Mouse (Mus musculus): ENCODE measurements around the gene Igflr1.

Gene Igflr1

DNA sequence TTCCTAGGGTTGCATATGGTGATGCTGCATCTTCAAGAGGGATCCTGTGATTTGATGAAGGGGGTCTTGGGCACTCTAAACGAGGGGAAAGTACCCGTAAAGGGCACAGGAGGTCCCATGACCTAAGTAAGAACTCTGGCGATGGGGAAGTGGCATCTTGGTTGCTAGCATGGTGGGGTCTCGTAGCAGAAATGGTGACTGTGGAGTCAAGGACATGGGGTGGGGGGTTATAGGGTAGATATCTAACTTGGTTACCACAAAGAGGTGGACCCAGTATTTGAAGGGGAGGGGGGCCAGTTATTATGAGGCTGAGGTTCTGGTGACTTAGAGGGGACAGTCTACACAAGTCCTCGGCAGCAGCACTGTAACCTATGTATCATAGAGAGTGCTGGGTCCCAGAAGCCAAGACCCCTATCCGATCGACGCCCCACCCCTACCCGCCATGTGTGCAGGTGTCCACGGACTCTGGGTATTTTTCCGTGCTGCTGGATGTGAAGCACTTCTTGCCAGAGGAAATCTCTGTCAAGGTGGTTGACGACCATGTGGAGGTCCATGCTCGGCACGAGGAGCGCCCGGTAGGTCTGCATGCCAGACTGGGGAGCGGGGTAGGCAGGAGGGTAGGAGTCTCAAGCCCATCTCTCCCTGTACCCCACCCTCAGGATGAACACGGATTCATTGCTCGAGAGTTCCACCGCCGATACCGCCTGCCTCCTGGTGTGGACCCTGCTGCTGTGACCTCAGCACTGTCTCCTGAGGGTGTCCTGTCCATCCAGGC lies 11.2 kb upstream of the Igflr1 start:
- peak in 1 of 2 experiments; percentile 21 for DNase-seq

DNA sequence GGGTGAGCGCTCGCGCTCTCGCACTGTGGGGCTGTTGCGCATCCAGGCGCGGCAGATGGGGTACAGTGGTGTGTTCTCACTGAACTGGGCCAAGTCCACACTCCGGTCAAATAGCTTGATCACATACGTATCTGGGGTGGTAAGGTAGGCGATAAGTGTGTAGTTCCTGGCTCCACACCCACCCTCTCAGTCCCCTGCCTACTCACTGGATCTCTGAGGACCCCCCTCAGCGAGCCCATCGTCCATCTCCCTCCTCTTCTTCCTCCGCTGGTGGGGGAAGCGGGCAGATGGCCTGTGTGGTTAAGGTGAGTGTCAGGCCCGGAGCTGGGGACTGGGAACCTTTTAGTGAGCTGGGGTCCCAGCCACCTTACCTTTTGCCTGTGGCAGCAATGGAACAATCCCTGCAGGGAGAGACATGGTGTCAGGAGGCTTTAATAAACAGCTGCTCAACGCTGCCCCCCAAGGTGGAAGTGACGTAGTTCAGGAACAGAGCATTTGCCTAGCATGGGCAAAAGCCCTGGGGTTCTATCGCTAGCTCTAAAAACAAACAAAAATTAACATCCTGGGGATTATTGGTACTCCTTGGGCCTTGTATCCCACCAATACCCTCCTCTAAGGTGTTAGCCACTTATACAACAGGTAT lies 8.2 kb upstream of the Igflr1 start:
- no peak for DNase-seq

DNA sequence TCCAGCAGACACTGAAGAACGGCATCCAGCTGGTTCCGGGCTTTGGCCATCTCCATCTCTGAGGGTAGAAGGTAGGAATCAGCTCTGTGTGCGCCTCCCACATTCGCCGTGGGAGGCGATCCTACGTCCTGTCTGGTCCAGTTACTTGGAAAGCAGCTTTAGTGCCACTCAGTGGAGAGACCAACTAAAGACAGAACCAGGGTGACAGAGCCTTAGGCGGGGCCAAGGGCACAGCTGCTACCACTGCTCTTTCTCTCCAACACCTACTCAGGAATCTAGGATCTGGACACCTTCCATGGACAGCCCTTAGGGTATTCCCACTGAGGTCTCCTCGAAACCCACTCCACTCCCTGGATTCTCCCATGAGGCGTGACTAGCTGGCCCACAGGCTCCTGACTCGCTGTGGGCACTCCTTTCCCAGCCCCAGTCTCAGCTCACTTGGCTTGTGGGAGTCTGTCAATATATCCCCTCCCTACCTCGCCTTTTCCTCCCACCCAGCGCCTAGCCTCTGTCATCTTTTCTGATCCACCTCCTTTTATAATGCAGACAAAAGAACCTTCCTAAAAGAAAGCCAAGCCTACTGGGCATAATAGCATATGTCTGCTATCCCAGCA lies 7.2 kb upstream of the Igflr1 start:
- DNase-seq = no peak

DNA sequence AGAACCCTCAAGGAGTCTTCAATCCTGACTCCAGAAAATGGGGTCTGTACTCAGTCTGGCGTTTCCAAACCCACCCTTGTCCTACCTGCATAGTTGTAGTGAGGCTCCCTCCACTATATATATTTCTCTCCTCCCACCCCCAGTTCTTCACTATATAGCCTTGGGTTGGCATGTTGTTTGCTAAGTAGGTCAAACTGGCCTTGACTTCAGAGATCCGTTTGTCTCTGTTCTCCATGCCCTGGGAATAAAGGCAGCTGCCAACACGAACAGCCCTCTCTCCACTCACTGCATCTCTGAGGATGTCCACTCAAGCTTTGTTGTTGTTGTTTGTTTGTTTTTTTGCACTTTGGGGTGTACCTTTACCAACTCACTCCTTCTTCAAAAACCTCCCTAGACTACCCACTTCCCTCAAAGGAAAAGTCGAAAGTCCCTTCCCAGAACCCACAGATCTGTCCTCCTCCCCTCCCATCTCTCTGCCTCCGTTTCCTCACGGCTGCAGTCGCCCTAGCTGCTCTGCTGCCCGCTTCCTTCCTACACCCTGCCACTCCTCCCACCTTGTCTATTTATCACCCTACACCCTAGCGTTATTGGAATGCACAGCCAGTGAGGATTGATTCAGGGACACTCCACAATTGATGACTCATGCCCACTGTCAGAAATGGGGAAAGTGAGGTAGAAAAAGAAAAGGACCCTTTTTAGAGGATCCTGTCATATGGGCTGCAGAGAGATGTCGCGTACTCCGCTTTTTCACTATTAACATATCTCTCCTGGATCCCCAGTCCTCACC lies 6.4 kb upstream of the Igflr1 start:
- no peak for DNase-seq

DNA sequence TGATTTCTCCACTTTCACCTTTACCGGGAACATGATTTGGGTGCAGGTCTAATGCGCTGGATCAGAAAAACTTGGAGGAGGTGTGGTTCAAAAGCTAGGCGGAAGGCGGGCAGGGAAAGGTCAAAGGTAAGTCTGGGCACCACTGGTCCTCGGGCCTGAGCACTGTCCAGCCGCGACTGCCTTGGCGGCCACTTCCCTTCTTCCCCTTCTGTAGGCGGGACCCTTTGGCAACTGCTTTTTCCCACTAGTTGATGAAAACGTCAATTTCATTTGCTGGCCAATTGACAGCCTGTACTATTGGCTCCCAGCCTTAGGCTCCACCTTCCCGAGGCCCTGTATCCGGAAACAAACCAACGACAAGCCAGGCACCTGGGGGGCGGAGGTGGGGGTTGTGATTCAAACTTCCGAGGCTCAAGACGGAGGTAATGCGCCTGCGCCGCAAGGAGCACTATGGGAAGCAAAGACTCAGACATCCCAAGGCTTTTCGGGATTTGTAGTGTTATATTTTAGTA lies 5.7 kb upstream of the Igflr1 start, which contains the start of gene Lin37:
Gene Lin37, minus strand, starts transcription at position 396 of the 512 bp plus-strand sequence.
- peak; percentile 91 to 96 for DNase-seq

DNA sequence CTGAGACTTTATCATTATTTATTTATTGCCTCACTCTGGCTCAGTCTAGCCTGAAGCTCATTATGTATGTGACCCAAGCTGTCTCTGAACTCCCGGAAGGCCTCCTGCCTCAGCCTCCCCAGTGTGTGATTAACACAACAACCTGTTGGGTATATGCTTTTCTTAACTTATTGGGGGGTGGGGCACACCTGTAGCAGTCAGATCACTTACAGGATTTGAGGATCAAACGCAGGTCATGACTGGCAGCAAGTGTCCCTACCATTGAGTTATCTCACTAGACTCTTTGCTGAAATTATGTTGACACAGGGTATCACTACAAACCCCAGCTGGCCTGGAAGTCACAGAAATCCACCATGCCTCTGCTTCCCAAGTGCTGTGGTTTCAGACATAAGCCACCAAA lies 4.9 kb upstream of the Igflr1 start:
- DNase-seq = no peak

DNA sequence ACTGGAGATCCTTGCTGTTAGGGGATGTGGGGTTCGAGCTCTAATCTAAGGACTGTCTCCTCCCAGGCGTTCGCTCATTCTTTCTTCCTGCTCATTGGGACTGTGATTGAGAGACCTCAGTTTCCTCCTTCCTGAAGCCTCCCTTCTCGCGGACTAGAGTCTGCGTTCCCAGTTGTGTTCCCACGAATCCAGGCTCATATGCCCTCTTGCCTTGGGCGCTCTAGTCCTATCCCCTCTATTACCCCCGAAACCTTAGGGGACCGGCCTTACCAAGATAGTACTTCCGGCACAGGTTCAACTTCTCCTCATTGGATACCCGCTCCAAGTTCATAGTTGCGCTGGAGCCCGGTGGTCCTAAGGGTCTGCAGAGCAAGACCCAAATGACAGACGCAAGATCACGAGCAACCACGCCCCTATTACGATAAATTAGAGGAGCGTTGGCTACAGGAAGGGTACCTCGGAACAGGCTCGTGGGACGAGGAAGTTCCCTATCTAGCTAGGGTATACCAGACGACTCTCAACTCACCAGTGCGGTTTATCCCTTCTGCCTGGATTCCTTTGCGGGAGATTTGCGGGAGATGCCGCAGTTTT lies 2.6 kb upstream of the Igflr1 start:
- DNase-seq = no peak

DNA sequence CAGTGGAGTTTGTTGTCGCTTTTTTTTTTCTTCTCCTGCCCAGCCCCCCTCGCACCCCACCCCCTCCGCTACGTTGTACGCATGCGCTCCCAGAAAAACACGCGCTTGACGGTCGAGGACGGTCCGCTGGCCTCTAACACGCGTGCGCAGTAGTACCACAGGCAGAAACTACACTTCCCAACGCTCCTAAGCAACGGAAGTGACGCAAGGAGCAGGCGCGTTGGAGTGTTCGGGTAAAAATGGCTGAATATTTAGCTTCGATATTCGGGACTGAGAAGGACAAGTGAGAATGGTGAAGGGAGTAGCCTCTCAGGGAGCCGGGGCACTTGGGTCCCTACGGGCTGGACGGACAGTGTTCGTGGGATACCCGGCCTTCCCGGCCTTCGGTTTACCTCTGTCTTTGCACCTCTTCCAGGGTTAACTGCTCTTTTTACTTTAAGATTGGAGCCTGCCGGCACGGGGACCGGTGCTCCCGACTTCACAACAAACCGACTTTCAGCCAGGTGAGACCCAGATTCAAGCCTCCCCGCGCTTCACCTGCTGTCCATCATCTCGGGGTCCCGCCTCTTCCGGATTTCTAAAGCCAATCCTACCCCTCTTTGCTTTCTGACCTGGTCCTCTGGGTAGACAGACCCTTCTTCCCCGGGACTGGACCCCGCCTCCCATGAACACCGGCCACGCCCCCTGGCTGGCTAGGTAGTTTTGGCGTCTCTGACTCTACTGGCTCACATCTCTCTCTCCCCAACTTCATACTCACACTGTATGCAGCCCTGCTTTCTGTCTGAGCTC lies 1.9 kb upstream of the Igflr1 start, which contains the start of the genes U2af1l4, Gm49396 and Psenen:
Gene U2af1l4, plus strand, starts transcription at position 185 of the 789 bp plus-strand sequence.
Gene Gm49396, plus strand, starts transcription at position 228 of the 789 bp plus-strand sequence.
Gene Psenen, minus strand, starts transcription at position 511 of the 789 bp plus-strand sequence.
- DNase-seq = peak; percentile 93 to 95

DNA sequence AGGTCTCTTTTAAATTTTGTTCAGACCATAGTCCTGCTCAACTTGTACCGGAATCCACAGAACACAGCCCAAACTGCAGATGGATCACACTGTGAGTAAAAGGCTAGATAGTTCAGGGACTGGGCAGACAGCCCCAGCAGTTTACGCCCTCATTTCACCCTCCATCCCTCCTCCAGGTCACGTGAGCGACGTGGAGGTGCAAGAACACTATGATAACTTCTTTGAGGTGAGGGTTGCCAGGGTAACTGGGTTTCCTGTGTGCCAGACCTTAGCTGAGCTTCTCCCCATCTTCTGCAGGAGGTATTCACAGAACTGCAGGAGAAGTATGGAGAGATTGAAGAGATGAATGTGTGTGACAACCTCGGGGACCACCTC lies 1.3 kb upstream of the Igflr1 start:
- DNase-seq = peak; percentile 57 to 70

DNA sequence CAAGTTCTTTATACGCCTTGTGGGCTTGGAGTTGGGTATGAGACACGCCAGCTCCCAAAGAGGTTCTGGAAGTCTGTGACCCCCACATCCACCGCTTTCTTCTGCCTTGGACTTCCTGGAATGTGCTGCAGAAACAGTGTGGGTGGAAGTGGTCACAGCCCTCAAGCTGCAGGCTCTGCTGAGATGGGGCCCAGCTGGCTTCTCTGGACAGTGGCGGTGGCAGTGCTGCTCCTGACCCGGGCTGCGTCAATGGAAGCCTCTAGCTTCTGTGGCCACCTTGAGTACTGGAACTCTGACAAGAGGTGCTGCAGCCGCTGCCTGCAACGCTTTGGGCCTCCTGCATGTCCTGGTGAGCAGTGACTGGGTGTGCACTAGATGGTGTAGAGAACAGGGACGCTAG lies 806 bp downstream of the Igflr1 start:
- no peak for DNase-seq

DNA sequence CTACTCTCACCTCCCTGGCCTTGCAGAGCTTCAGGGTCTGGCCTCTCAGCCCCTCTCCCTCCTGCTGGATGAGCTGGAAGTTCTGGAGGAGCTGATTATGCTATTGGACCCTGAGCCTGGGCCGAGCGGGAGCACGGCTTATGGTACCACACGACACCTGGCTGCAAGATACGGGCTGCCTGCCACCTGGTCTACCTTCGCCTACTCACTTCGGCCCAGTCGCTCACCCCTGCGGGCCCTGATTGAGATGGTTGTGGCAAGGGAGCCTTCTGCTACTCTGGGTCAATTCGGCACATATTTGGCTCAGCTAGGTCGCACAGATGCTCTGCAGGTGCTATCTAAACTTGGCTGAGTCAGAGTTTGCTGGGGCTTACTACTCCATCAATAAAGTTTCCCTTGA lies 2.3 kb downstream of the Igflr1 start:
- DNase-seq = no peak

DNA sequence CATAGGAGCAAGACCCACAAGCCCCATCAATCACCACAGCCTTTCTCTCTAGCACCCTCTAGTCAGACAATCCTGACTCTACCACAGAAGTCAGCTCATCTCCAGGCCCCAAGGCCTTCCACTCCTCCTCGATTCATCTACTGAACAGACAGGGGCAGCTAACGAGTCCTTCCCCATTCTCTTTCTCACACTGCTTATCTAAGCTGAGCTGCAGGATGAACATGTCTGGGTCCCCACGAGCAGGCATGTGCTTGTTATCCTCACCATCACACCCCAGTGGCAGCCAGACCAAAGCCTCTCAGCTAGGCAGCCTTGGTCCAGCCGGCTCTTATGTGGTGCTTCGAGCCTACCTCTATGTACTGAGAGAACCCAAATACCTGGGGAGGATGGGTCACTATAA lies 7.2 kb downstream of the Igflr1 start:
- DNase-seq = no peak

DNA sequence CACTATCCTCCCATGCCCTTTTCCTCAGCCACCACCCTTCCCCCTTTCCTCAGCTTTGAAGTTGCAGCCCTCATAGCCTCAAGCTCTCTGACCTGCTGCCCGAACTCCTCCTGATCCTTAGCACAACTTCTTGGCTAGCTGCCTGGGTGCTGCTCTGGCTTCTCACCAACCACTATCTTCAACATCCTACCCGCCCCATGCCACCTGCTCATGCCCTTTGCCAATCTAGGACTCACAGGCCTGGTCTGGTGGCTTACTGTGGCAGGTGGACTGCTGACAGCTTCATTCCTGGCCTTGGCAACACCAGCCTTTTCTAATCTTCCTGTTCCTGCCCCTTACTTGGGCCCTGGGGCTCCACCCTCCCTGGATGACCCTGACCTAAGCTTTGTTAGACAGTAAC lies 7.7 kb downstream of the Igflr1 start:
- no peak for DNase-seq

DNA sequence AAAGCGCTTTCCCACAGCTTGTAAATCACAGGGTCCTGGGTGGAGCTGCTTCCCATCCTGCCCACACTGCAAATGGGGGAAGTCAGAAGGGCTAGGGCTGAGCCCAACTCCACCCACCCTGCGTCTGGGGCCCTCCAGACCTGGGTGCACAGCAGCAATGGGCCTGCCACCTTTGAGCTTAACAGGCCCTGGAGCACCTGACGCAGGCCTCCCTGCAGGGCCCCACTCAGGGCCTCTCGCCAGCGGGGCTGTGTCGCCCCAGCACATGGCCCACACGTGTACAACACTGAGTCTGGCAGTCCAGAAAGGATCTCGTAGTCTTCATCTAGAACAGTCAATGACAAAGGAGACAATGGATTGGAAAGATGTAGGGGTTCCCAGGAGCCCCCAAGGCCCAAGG lies 14.7 kb downstream of the Igflr1 start:
- no peak for DNase-seq

DNA sequence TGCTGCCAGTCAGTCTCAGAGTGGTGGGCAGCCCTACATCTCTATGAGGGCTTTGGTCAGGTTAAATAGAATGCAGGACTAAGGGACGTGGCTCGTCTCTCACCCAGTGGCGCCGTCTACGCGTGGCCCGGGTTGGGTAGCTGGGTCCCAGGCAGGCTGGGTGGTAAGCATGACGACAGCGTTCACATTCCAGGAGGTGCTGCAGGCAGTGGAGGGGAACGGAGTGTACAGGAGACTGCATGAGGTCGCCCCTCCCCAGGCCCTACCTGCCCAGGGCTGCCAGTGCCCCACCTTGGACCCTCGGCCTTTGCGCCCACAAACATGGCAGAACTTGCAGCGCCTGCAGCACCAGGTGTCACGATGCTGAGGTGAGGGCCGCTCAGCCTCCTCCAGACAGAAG lies 16.3 kb downstream of the Igflr1 start:
- no peak for DNase-seq

DNA sequence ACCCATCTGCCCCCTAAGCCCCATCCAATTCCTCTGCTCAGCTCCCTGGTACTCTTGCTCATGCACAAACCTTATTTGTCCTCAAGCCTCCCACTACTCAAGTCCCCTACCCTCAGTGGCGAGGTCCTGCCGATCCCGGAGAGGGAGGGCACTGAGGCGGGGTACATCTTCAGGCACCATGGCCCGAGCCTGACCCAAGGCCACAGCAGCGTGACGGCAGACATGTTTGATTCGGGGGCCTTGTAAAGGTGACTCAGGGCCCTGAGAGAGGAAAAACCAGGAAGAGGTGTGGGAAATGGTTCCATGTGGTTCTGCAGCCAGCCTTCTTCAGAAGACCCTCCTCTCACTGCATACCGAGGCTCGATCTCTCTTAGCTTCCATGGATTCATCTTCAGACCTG lies 19.1 kb downstream of the Igflr1 start:
- DNase-seq = no peak

DNA sequence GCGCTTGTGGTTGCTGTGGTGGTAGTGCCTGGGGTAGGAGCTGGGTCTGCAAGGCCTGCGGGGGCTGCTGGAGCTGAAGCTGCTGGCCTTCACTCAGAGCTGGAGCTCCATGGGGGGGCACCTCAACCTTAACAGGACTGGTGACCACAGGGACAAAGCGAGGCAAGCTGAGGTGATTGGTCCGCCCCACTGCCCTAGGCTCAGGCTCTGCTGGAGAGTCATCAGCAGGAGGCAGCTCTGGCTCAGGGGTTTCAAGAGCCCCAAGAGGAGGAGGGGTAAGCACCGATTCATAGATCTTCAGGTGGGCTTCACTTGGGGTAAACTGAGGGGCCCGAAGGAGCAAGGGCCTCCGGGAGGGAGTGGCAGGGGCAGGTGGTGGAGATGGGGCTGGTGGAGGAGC lies 19.9 kb downstream of the Igflr1 start:
- DNase-seq = no peak

DNA sequence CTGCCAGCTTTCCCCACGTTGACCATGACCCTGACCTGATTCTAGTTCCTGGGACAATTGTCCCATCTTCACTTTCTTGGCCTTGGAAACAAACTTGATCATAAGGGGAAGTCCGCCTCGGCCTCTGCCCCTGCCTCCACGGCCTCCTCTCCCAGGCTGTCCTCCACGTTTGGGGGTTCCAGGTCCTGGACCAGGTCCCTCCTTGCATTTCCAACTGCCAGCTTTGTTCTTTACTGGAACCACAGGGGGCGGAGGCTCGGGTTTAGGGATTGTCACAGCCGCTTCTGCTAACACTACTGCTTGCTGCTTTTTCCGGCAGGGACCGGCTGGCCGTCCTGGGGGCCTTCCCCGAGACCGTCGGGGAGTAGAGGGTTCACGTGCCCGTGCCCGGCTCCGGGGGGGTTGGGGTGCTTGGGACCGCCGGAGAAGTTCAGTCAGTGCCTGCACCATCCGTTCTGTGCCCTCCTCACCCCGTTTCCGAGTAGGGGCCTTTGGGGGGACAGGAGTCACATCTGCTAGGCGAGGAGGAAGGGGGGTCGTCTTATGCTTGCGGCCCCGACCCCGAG lies 21.3 kb downstream of the Igflr1 start:
- peak in 1 of 2 experiments; percentile 43 for DNase-seq

DNA sequence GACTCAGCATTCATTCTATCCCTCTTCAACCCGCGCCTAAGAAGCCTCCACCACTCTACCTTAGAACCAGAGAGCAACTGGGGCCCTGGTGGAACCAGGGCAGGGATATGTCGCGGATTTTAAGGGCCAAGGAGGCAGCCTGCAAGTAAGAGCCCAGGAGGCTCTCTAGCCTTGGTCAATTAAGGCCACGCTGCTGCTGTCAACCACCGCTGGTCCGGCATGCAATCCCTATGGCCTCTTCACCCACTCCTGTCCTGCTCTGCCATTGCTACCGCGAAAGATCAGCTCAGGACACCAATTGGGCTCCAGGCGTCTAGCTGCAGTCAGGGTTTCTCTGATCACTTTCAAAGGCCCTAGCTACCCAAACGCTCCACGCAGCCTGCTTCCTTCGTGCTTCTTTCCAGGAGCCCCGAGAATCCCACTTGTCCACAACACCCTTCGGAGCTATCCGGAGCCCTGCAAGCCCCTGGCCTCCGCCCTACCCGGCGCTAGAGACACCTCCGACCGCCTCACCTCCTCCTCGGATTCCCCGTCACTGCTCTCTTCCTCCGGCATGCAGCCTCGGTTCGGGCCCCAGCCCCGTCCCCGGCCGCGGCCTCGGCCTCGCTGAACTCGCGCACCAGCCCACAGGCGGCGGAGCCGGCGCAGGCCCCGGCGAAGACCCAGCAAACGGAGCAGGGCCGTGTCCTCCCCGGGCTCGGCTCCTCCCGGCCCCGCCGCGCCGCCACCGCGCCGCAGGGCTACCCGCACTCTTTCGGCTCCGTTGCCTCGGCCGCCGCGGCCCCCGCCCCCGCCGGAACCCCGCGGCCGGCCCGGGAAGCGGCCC lies 22.8 kb downstream of the Igflr1 start:
- DNase-seq = peak in 1 of 2 experiments; percentile 65

Measured in thymus, postnatal 36 days (tissue).